ENCODE assay signal across 30 mouse cellular contexts in the genomic region with DNA sequence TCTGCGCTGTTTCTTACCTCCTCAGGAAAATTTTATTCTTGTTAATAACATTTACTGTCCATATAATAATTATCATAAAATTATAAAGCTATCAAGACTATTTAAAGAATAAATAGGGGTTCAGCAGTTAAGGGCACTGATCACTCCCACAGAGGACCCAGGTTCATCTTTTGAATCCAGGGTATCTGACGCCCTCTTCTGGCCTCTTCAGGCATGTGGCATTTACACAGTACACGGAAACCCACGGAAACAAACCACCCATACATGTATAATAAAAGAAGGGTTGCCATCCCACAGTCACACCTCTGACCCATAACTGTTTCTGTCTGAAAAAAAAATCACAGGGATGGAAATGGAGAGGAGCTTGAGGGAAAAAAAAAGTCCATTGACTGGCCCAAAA. TPM values are rescaled to one million over a fixed set of nuclear protein-coding genes. Genes with fewer than 3 reads are reported as not detected.
DNase-seq lines count a peak whose midpoint lies in the region; ATAC-seq and TF ChIP-seq lines count a peak whose summit lies in the region.
"Had no signal": no experiment of that assay in that cellular context is flagged by ENCODE, and none has a peak within 500 bp of the region (broad histone marks: within the 10 kb centered on the region; RNA-seq: fewer than 3 reads in every experiment).

No protein-coding gene starts in this region.

- WGBS in liver, embryonic 14.5 days (ENCODE audit: insufficient replicate concordance): 40% methylated on average over 4 of the region's 4 CpGs
- WGBS in liver, embryonic 11.5 days: 50% methylated on average over 4 of the region's 4 CpGs

- no peak overlapping the region for H3K4me3 ChIP-seq in liver, embryonic 14.5 days (ENCODE audit: insufficient read depth in 1 of 2, low read depth in 2 of 2, low read length in 2 of 2)
- no peak overlapping the region for H3K4me3 ChIP-seq in liver, embryonic 11.5 days (ENCODE audit: low read depth, low read length)
- no peak overlapping the region for H3K4me3 ChIP-seq in ES-Bruce4 (ENCODE audit: low read depth, low read length)
- H3K4me3 ChIP-seq: embryonic facial prominence, embryonic 15.5 days; heart, embryonic 15.5 days; limb, embryonic 12.5 days; liver, embryonic 13.5 days; lung, embryonic 15.5 days had no signal

- no peak for TF ChIP-seq POLR2A in ES-Bruce4 (IDR thresholded peaks at IDR 0.05; ENCODE audit: insufficient read depth, low read length)

- H3K4me1 ChIP-seq in liver, embryonic 14.5 days (replicated peaks; ENCODE audit: control insufficient read depth in 2 of 2, insufficient read depth in 2 of 2, low read length in 1 of 2): no peaks in the 10 kb centered on the region
- H3K4me1 ChIP-seq in liver, embryonic 11.5 days (replicated peaks; ENCODE audit: control insufficient read depth, insufficient read depth, low read length): no peaks in the 10 kb centered on the region
- no peaks in the 10 kb centered on the region for H3K4me1 ChIP-seq in ES-Bruce4 (ENCODE audit: control insufficient read depth, insufficient read depth, low read length)
- H3K4me1 ChIP-seq: embryonic facial prominence, embryonic 15.5 days; heart, embryonic 15.5 days; limb, embryonic 12.5 days; liver, embryonic 13.5 days; lung, embryonic 15.5 days had no signal

- H3K9me3 ChIP-seq in liver, embryonic 14.5 days (ENCODE audit: control insufficient read depth, low read length): no peaks in the 10 kb centered on the region
- no peaks in the 10 kb centered on the region for H3K9me3 ChIP-seq in liver, embryonic 11.5 days (ENCODE audit: control insufficient read depth, low read length)
- no peaks in the 10 kb centered on the region for H3K9me3 ChIP-seq in ES-Bruce4 (replicated peaks; ENCODE audit: control insufficient read depth, insufficient read depth, low read length, poor library complexity, severe bottlenecking)
- H3K9me3 ChIP-seq: embryonic facial prominence, embryonic 15.5 days; heart, embryonic 15.5 days; limb, embryonic 12.5 days; liver, embryonic 13.5 days; lung, embryonic 15.5 days had no signal

- H3K27ac ChIP-seq in liver, embryonic 14.5 days: no peak overlapping the region
- H3K27ac ChIP-seq in liver, embryonic 11.5 days (ENCODE audit: low read depth, low read length): no peak overlapping the region
- no peak overlapping the region for H3K27ac ChIP-seq in ES-Bruce4 (ENCODE audit: insufficient read depth, low read length)
- H3K27ac ChIP-seq: embryonic facial prominence, embryonic 15.5 days; heart, embryonic 15.5 days; hindbrain, embryonic 14.5 days; limb, embryonic 12.5 days; liver, embryonic 13.5 days; lung, embryonic 15.5 days had no signal

- peak; percentile 32; the same call in 1 of the 2 replicates for TF ChIP-seq CTCF in liver, embryonic 14.5 days (IDR thresholded peaks at IDR 0.05; ENCODE audit: low read depth)
- TF ChIP-seq CTCF in ES-Bruce4 (IDR thresholded peaks at IDR 0.05; ENCODE audit: low read depth, low read length): peak; percentile 13

- H3K9ac ChIP-seq in liver, embryonic 14.5 days (replicated peaks): no peak overlapping the region
- no peak overlapping the region for H3K9ac ChIP-seq in liver, embryonic 11.5 days (ENCODE audit: low read depth, low read length)
- no peak overlapping the region for H3K9ac ChIP-seq in ES-Bruce4 (ENCODE audit: low read depth, poor library complexity, severe bottlenecking)
- H3K9ac ChIP-seq: embryonic facial prominence, embryonic 15.5 days; heart, embryonic 15.5 days; hindbrain, embryonic 14.5 days; limb, embryonic 12.5 days; liver, embryonic 13.5 days; lung, embryonic 15.5 days had no signal

- TF ChIP-seq EP300 in liver, embryonic 14.5 days (IDR thresholded peaks at IDR 0.05; ENCODE audit: low read depth): no peak
- no peak for TF ChIP-seq EP300 in ES-Bruce4 (IDR thresholded peaks at IDR 0.05; ENCODE audit: insufficient read depth, low read depth, low read length)

- ATAC-seq in liver, embryonic 14.5 days (ENCODE audit: insufficient read depth): no peak
- ATAC-seq in liver, embryonic 11.5 days (replicated peaks; ENCODE audit: low FRiP score): no peak
- ATAC-seq: forebrain, embryonic 16.5 days had no signal

- peak; percentile 71 for DNase-seq in heart, adult 11 months
- no peak for DNase-seq in heart, adult 8-10 months (ENCODE audit: low spot score)
- no peak for DNase-seq in liver, embryonic 14.5 days (ENCODE audit: low read depth in 3 of 3, low spot score in 3 of 3)
- no peak for DNase-seq in liver, embryonic 11.5 days (ENCODE audit: low spot score)
- peak; percentile 13 for DNase-seq in ZHBTc4 (ENCODE audit: low read depth, low spot score)
- DNase-seq in adrenal gland, postnatal 10 days: no peak
- DNase-seq in urinary bladder, postnatal 10 days (ENCODE audit: low spot score): no peak
- DNase-seq: adrenal gland, adult 2 months; cerebellum, adult 2 months; cerebellum, postnatal 25 days; gastrocnemius, postnatal 25 days; heart, postnatal 4 days; kidney, adult 11 months; liver, embryonic 13.5 days; lung, postnatal 4 days; thymus, adult 2 months; thymus, postnatal 4 days had no signal

- no peak overlapping the region for H3K4me2 ChIP-seq in liver, embryonic 14.5 days (ENCODE audit: low read depth)
- no peak overlapping the region for H3K4me2 ChIP-seq in liver, embryonic 11.5 days
- H3K4me2 ChIP-seq: embryonic facial prominence, embryonic 15.5 days; heart, embryonic 15.5 days; hindbrain, embryonic 14.5 days; limb, embryonic 12.5 days; liver, embryonic 13.5 days; lung, embryonic 15.5 days had no signal

- H3K36me3 ChIP-seq in liver, embryonic 14.5 days (replicated peaks; ENCODE audit: control insufficient read depth, insufficient read depth, low read depth): no peaks in the 10 kb centered on the region
- H3K36me3 ChIP-seq in liver, embryonic 11.5 days (ENCODE audit: control insufficient read depth, insufficient read depth, low read length): no peaks in the 10 kb centered on the region
- no peaks in the 10 kb centered on the region for H3K36me3 ChIP-seq in ES-Bruce4 (ENCODE audit: control insufficient read depth, insufficient read depth, low read length, poor library complexity, severe bottlenecking)
- H3K36me3 ChIP-seq: embryonic facial prominence, embryonic 15.5 days; heart, embryonic 15.5 days; limb, embryonic 12.5 days; liver, embryonic 13.5 days; lung, embryonic 15.5 days had no signal

- no peaks in the 10 kb centered on the region for H3K27me3 ChIP-seq in liver, embryonic 14.5 days (ENCODE audit: control insufficient read depth, insufficient read depth, low read length)
- H3K27me3 ChIP-seq in liver, embryonic 11.5 days (replicated peaks; ENCODE audit: control insufficient read depth, insufficient read depth, low read length): no peaks in the 10 kb centered on the region
- H3K27me3 ChIP-seq in ES-Bruce4 (ENCODE audit: control insufficient read depth, insufficient read depth, low read length, poor library complexity, severe bottlenecking): no peaks in the 10 kb centered on the region
- H3K27me3 ChIP-seq: embryonic facial prominence, embryonic 15.5 days; heart, embryonic 15.5 days; limb, embryonic 12.5 days; liver, embryonic 13.5 days; lung, embryonic 15.5 days had no signal

RNA-seq across cellular contexts. Expression of a gene that starts 9.1 kb away (rescaled TPM):
- total RNA-seq in heart, adult 8-10 months (2022): not detected
- polyA plus RNA-seq in liver, embryonic 14.5 days (2012; rRNA removed): not detected in 2 replicates
- polyA plus RNA-seq in liver, embryonic 14.5 days (2014; fragmentation: Nextera tagmentation; extraction: Ambion mirVana): not detected in 2 replicates
- not detected in 2 replicates for polyA plus RNA-seq in liver, embryonic 11.5 days (2014; fragmentation: Nextera tagmentation; extraction: Ambion mirVana)
- polyA plus RNA-seq in ES-Bruce4 (2011; ENCODE audit: insufficient read depth, insufficient read length, low read depth, missing spikeins): not detected in 2 replicates
- total RNA-seq in adrenal gland, postnatal 10 days (2021): not detected
- total RNA-seq: adrenal gland, adult 2 months; gastrocnemius, postnatal 25 days; heart, postnatal 4 days; layer of hippocampus, postnatal 25 days; left cerebral cortex, postnatal 10 days; megakaryocyte-erythroid progenitor cell, adult 5-6 weeks had no signal
- polyA plus RNA-seq: adrenal gland, adult 2 months; cerebellum, adult 2 months; embryonic facial prominence, embryonic 15.5 days; forebrain, embryonic 16.5 days; heart, embryonic 15.5 days; hindbrain, embryonic 14.5 days; limb, embryonic 12.5 days; liver, embryonic 13.5 days; lung, embryonic 15.5 days; small intestine, adult 2 months; stomach, embryonic 16.5 days; thymus, adult 2 months had no signal

RNA-seq across cellular contexts. Expression of a gene that starts 13.2 kb away (rescaled TPM):
- total RNA-seq in heart, adult 8-10 months (2022): not detected
- polyA plus RNA-seq in liver, embryonic 14.5 days (2012; rRNA removed): 0.03 and 0.07 TPM in 2 replicates
- polyA plus RNA-seq in liver, embryonic 14.5 days (2014; fragmentation: Nextera tagmentation; extraction: Ambion mirVana): 0.14 TPM in 1 of 2 replicates, not detected in the other
- polyA plus RNA-seq in liver, embryonic 11.5 days (2014; fragmentation: Nextera tagmentation; extraction: Ambion mirVana): not detected in 2 replicates
- not detected in 2 replicates for polyA plus RNA-seq in ES-Bruce4 (2011; ENCODE audit: insufficient read depth, insufficient read length, low read depth, missing spikeins)
- not detected for total RNA-seq in adrenal gland, postnatal 10 days (2021)
- total RNA-seq: adrenal gland, adult 2 months; gastrocnemius, postnatal 25 days; heart, postnatal 4 days; layer of hippocampus, postnatal 25 days; left cerebral cortex, postnatal 10 days; megakaryocyte-erythroid progenitor cell, adult 5-6 weeks had no signal
- polyA plus RNA-seq: adrenal gland, adult 2 months; cerebellum, adult 2 months; embryonic facial prominence, embryonic 15.5 days; forebrain, embryonic 16.5 days; heart, embryonic 15.5 days; hindbrain, embryonic 14.5 days; limb, embryonic 12.5 days; liver, embryonic 13.5 days; lung, embryonic 15.5 days; small intestine, adult 2 months; stomach, embryonic 16.5 days had no signal

RNA-seq across cellular contexts. Expression of a gene that starts 27.1 kb away (rescaled TPM):
- not detected for total RNA-seq in heart, adult 8-10 months (2022)
- not detected in 2 replicates for polyA plus RNA-seq in liver, embryonic 14.5 days (2012; rRNA removed)
- polyA plus RNA-seq in liver, embryonic 14.5 days (2014; fragmentation: Nextera tagmentation; extraction: Ambion mirVana): not detected in 2 replicates
- polyA plus RNA-seq in liver, embryonic 11.5 days (2014; fragmentation: Nextera tagmentation; extraction: Ambion mirVana): not detected in 2 replicates
- not detected in 2 replicates for polyA plus RNA-seq in ES-Bruce4 (2011; ENCODE audit: insufficient read depth, insufficient read length, low read depth, missing spikeins)
- total RNA-seq in adrenal gland, postnatal 10 days (2021): not detected
- total RNA-seq: adrenal gland, adult 2 months; gastrocnemius, postnatal 25 days; heart, postnatal 4 days; layer of hippocampus, postnatal 25 days; left cerebral cortex, postnatal 10 days; megakaryocyte-erythroid progenitor cell, adult 5-6 weeks had no signal
- polyA plus RNA-seq: adrenal gland, adult 2 months; cerebellum, adult 2 months; embryonic facial prominence, embryonic 15.5 days; forebrain, embryonic 16.5 days; heart, embryonic 15.5 days; hindbrain, embryonic 14.5 days; kidney, embryonic 16.5 days; limb, embryonic 12.5 days; liver, embryonic 13.5 days; lung, embryonic 15.5 days; small intestine, adult 2 months; stomach, embryonic 16.5 days; thymus, adult 2 months had no signal

RNA-seq across cellular contexts. Expression of a gene that starts 31.6 kb away (rescaled TPM):
- not detected for total RNA-seq in heart, adult 8-10 months (2022)
- 9.1 and 10.5 TPM in 2 replicates for polyA plus RNA-seq in liver, embryonic 14.5 days (2012; rRNA removed)
- polyA plus RNA-seq in liver, embryonic 14.5 days (2014; fragmentation: Nextera tagmentation; extraction: Ambion mirVana): 10.5 and 11.8 TPM in 2 replicates
- polyA plus RNA-seq in liver, embryonic 11.5 days (2014; fragmentation: Nextera tagmentation; extraction: Ambion mirVana): 5.6 and 6.4 TPM in 2 replicates
- not detected in 2 replicates for polyA plus RNA-seq in ES-Bruce4 (2011; ENCODE audit: insufficient read depth, insufficient read length, low read depth, missing spikeins)
- under 1 TPM; 0.36 to 1.00 TPM for total RNA-seq in adrenal gland, postnatal 10 days (2021)
- total RNA-seq: adrenal gland, adult 2 months; gastrocnemius, postnatal 25 days had no signal
- polyA plus RNA-seq: adrenal gland, adult 2 months; embryonic facial prominence, embryonic 15.5 days; kidney, embryonic 16.5 days; small intestine, adult 2 months had no signal

RNA-seq across cellular contexts. Expression of a gene that starts 41.5 kb away (rescaled TPM):
- not detected for total RNA-seq in heart, adult 8-10 months (2022)
- not detected in 2 replicates for polyA plus RNA-seq in liver, embryonic 14.5 days (2012; rRNA removed)
- not detected in 2 replicates for polyA plus RNA-seq in liver, embryonic 14.5 days (2014; fragmentation: Nextera tagmentation; extraction: Ambion mirVana)
- not detected in 2 replicates for polyA plus RNA-seq in liver, embryonic 11.5 days (2014; fragmentation: Nextera tagmentation; extraction: Ambion mirVana)
- not detected in 2 replicates for polyA plus RNA-seq in ES-Bruce4 (2011; ENCODE audit: insufficient read depth, insufficient read length, low read depth, missing spikeins)
- not detected for total RNA-seq in adrenal gland, postnatal 10 days (2021)
- total RNA-seq: adrenal gland, adult 2 months; gastrocnemius, postnatal 25 days; heart, postnatal 4 days; layer of hippocampus, postnatal 25 days; left cerebral cortex, postnatal 10 days; megakaryocyte-erythroid progenitor cell, adult 5-6 weeks had no signal
- polyA plus RNA-seq: adrenal gland, adult 2 months; cerebellum, adult 2 months; forebrain, embryonic 16.5 days; heart, embryonic 15.5 days; hindbrain, embryonic 14.5 days; kidney, embryonic 16.5 days; limb, embryonic 12.5 days; liver, embryonic 13.5 days; lung, embryonic 15.5 days; small intestine, adult 2 months had no signal

Comparison
In these comparisons a context has a peak if more than half of its experiments do, and no peak if none do; other contexts are left out.
1. DNase-seq: peak in heart, adult 11 months (single experiment) and ZHBTc4 (single experiment); none in heart, adult 8-10 months (single experiment), liver, embryonic 14.5 days (0 of 3), liver, embryonic 11.5 days (single experiment), adrenal gland, postnatal 10 days (single experiment) and urinary bladder, postnatal 10 days (single experiment).